Mouse (Mus musculus): ENCODE measurements around the gene Nuak1.

DNA sequence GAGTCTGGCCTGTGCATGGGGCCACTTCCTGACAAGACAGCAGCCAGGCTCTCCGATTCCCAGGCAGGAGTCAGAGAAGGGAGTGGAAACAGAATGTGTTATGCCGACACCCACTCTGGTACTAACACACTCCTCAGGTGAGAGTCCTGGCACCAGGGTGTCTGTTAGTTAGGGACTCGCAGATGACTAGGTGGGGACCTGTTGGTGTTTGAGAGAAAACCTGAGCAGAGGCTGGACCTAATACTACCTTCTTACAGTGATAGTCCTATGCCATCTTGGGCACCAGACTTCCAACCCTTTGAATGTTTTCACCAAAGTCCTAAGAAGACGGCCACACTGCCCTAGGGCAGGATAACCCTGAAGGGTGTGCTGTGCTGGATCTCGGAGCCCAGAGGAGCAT lies 111.1 kb downstream of the Nuak1 start:
- TF ChIP-seq CTCF (IDR thresholded peaks at IDR 0.05; ENCODE audit: low read depth, low read length) (no peak), POLR2A (IDR thresholded peaks at IDR 0.05; ENCODE audit: insufficient read depth, low read length) (no peak), EP300 (IDR thresholded peaks at IDR 0.05; ENCODE audit: insufficient read depth, low read depth, low read length) (no peak)

Measured in ES-Bruce4 (cell line).